Mouse (Mus musculus): Measurements from ENCODE around the gene Plet1. TPM values are rescaled to one million over a fixed set of nuclear protein-coding genes. Genes with fewer than 3 reads are reported as not detected.

Gene Plet1
- not detected in 2 replicates for total RNA-seq (2015; ENCODE audit: low replicate concordance)
- not detected in 2 replicates for total RNA-seq (2017; ENCODE audit: low replicate concordance)

GRCm38 (mm10) chr9:50494311-50494710 lies at the start of gene Plet1:
Gene Plet1 (plus strand): TSS chr9:50494525.
- no peak for ATAC-seq (replicated peaks; ENCODE audit: low FRiP score, poor library complexity, severe bottlenecking)

- no peak for ATAC-seq (replicated peaks; ENCODE audit: low FRiP score, poor library complexity, severe bottlenecking)
Measured at GRCm38 (mm10) chr9:50449048-50449447, 45.3 kb upstream of the Plet1 start.

DNA sequence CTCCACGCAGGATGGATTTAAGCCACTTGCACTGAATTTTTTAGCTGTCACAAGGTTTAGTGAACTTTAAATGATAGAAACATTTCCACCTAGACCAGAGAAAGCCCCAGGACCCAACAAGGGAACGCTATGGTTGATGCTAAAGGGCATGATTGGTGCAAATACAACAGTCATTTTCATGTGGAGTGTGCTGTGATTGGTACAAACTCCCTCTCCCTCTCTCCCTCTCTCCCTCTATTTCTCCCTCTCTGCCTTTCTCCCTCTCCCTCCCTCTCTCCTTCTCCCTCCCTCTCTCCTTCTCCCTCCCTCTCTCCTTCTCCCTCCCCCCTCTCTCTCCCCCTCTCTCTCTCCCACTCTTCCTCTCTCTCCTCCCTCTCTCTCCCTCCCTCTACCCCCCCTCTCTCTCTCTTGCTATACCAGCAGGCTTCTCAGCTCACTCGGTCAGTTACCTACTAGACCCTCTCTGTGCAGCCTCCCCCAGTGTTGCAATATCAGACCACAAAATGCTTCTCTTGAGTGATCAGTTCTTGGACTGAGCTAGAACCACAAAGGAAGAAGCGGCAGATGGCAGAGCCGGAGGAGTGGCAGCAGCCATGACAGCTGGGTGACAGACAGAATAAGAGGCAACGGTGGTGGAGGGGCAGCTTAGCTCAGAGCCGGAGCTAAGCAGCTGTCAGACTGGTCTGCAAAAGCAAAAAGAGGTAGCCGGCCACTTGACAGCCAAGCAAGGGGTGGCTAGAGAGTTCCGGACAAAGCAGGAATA lies 42.7 kb upstream of the Plet1 start:
- no peak for ATAC-seq (replicated peaks; ENCODE audit: low FRiP score, poor library complexity, severe bottlenecking)

DNA sequence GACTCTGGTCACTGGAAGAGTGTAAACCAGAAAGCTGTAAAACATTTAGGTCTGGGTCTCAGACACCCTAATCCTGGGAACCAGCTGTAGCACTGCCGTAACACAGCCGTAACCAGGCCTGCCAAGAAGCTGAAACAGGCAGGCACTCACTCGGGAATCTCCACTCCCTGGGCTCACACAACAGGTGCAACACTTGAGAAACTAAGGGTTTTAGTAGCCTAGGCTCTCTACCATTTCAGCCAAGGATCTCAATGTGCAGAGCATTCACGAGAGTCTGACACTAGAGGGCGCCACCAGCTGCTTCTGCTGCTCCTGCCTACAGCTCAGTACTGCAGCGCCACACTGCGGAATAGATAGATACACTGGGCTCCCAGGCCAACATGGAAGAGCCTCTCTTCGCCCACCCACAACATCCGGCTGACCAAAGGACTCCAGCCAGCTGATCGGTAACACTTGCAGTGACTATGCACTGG lies 42.0 kb upstream of the Plet1 start:
- peak; percentile 73 for ATAC-seq (replicated peaks; ENCODE audit: low FRiP score, poor library complexity, severe bottlenecking)

GRCm38 (mm10) chr9:50457596-50457995 lies 36.7 kb upstream of the Plet1 start:
- no peak for ATAC-seq (replicated peaks; ENCODE audit: low FRiP score, poor library complexity, severe bottlenecking)

- no peak for ATAC-seq (replicated peaks; ENCODE audit: low FRiP score, poor library complexity, severe bottlenecking)
Measured at GRCm38 (mm10) chr9:50459537-50459936, 34.8 kb upstream of the Plet1 start.

GRCm38 (mm10) chr9:50462494-50463204 lies 31.7 kb upstream of the Plet1 start:
- peak; percentile 79 for ATAC-seq (replicated peaks; ENCODE audit: low FRiP score, poor library complexity, severe bottlenecking)

GRCm38 (mm10) chr9:50463205-50463508 lies 31.2 kb upstream of the Plet1 start:
- 0 out of 2 replicates have a peak, but pooled peaks have one; percentile 31 for ATAC-seq (replicated peaks; ENCODE audit: low FRiP score, poor library complexity, severe bottlenecking)

GRCm38 (mm10) chr9:50470377-50471100 lies 23.8 kb upstream of the Plet1 start:
- no peak for ATAC-seq (replicated peaks; ENCODE audit: low FRiP score, poor library complexity, severe bottlenecking)

DNA sequence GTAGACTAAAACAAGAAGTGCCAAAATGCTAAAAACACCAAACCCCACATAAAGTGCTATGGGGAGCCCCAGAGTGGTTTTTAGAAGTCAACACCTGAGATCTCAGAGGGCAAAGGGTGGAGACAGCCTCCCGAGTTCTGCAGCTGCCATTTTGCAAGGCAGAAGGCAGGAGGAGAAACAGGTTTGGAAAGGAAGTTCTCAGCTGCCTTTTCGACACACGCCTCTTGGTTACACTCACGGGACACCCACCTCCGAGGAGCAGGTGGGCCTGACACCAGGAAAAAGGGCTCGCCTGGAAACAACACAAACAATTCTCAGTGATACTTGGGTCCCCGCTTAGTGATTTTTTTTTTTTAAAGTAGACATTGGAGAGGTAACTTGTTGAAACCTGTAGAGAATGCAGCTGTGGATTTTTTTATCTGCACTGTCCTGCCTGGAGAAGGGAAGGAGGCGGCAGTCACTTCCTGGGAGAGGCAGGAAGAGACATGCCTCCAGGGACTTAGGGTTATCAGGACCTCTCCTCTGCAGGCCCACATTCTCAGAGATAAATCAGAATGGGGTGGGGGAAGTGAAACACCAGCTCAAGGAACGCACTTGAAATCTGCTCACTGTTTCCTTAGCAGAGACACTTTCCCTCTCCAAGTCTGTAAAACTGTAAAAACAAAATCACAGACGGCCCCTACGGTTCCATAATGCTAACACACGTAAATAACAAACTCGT lies 23.0 kb upstream of the Plet1 start:
- ATAC-seq (replicated peaks; ENCODE audit: low FRiP score, poor library complexity, severe bottlenecking): no peak

DNA sequence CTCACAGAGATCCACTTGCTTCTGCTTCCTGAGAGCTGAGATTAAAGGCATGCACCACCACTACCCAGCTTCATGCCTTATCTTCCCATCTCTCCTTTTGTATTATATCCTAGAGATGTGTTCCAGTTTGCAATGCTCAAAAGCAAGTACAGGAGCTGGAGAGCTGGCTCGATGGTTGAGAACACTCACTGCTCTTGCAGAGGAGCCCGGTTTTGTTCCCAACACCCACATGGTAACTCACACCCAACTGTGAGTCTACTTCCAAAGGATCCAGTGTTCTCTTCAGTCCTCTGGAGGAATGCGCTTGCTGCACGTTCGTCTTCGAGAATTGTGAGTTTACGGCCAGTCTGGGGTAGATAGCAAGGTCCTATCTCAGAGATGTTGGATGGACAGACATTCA lies 19.0 kb upstream of the Plet1 start:
- ATAC-seq (replicated peaks; ENCODE audit: low FRiP score, poor library complexity, severe bottlenecking): no peak

- no peak for ATAC-seq (replicated peaks; ENCODE audit: low FRiP score, poor library complexity, severe bottlenecking)
Measured at GRCm38 (mm10) chr9:50475745-50476144, 18.6 kb upstream of the Plet1 start.

DNA sequence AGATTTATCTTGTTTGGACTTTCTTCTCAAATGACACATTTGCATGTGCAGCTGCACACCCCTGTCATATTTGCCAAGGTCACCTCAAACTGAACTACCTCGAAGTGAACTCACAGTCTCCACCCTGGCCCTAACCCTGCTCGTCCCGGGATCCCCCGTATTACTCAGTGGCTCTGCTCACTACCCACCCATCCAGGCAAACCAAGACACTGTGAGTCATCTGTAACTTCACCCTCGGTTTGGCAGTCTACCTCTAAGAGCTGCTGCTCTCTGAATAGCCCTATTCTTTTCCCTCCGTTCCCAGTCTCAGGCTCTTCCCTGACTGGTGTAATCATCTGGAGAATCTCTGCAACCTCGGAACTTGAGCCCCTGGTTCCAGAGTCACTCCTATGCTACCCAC lies 17.7 kb upstream of the Plet1 start:
- ATAC-seq (replicated peaks; ENCODE audit: low FRiP score, poor library complexity, severe bottlenecking): no peak

- ATAC-seq (replicated peaks; ENCODE audit: low FRiP score, poor library complexity, severe bottlenecking): no peak
Measured at GRCm38 (mm10) chr9:50477270-50477669, 17.1 kb upstream of the Plet1 start.

GRCm38 (mm10) chr9:50478826-50479225 lies 15.5 kb upstream of the Plet1 start:
- no peak for ATAC-seq (replicated peaks; ENCODE audit: low FRiP score, poor library complexity, severe bottlenecking)

DNA sequence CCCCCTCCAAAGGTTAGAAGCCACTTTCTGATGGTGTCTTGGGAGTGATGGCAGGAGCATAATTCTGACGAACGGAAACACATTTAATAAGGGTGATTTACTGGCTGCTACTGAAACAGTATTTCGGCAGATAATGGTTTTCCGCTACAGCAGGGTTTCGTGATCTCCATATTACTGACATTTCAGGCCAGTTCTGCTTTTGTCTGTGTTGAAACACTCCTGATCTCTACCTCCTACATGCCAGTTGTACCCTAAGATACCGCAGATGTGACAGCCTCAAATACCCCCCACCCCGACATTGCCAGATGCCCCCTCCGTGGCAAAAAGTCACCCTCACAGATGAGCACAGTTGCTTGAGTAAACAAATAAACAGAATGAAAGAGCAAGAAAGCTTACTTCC lies 14.8 kb upstream of the Plet1 start:
- ATAC-seq (replicated peaks; ENCODE audit: low FRiP score, poor library complexity, severe bottlenecking): no peak

- no peak for ATAC-seq (replicated peaks; ENCODE audit: low FRiP score, poor library complexity, severe bottlenecking)
Measured at GRCm38 (mm10) chr9:50482743-50483142, 11.6 kb upstream of the Plet1 start.

DNA sequence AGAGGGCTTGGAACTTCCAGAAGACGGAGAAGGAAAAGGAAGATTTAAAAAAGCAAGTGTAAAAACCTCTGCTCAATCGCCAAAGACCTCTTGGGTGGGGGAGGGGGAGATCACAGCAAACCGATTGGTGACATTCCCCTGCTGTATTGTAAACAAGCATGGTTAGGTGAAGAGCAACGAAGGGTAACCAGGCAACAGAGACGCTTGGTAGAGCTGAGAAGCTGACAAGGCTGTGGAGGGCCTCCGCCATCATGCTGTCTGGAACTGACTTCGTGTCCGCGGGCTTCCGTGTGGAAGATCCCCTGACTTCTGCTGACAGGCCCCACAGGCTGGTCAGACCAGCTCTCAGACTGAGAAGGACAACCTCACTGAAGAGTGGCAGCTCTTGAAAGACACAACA lies 8.8 kb upstream of the Plet1 start:
- no peak for ATAC-seq (replicated peaks; ENCODE audit: low FRiP score, poor library complexity, severe bottlenecking)

GRCm38 (mm10) chr9:50490836-50491235 lies 3.5 kb upstream of the Plet1 start:
- ATAC-seq (replicated peaks; ENCODE audit: low FRiP score, poor library complexity, severe bottlenecking): no peak

DNA sequence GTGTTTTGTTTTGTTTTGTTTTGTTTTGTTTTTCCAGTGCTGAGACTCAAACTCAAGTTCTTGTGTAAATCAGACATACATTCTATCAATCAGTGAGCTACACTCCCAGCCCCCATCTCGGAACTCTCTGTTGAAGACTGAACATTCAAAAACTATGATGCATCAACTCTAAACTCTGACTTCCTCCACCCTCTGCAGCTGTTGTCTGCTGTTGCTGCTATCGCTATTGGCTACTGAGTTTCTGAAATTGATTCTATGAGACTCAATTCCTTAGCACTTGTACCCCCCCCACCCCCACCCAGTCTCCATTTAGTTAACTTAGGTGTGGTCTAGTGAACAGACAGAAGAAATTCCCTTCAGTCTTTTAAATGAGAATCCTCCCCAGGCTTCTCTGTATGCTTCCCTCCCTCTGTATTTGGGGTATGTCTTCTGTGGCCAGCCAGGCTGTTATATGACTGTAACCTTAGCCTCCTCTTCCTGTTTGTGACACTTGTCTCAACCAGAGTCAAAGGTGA lies 2.7 kb upstream of the Plet1 start:
- no peak for ATAC-seq (replicated peaks; ENCODE audit: low FRiP score, poor library complexity, severe bottlenecking)
